Mouse (Mus musculus) heart, adult 2 months (tissue): ENCODE data around the gene Spz1.

Experiments used
- CTCF ChIP-seq: fragments of 200-600 bp; IDR thresholded peaks from 2 replicates; pipeline ENCODE4 v1.8.1; 2022; ENCODE audit warnings: antibody characterized with exemption, mild to moderate bottlenecking, moderate library complexity
- EP300 ChIP-seq: fragments of 200-500 bp; IDR thresholded peaks from 2 replicates; pipeline ENCODE4 v1.6.1; 2011; ENCODE audit warnings: low read depth, low read length, control low read depth; ENCODE audit not compliant: insufficient read depth

DNA sequence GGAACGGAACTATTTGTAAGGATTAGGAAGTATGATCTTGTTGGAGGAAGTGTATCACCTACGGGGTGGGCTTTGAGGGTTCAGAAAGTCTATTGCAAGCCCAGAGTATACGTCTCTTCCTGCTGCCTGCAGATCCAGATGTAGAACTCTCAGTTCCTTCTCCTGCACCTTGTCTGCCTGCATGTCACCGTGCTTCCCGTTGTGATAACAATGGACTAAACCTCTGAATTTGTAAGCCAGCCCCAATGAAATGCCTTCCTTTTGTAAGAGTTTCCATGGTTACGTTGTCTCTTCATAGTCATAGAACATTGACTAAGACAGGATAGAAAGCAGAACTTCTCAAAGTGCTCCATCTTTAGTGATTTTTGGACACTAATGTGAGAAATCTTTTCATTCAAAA, 716 bp upstream of the Spz1 start:
- TF ChIP-seq EP300 (no peak), CTCF (no peak)
